Mouse (Mus musculus): ENCODE results near the gene Iqsec1.

GRCm38 (mm10) chr6:91000819-91001525 is 12.5 kb upstream of the Iqsec1 start:
- TF ChIP-seq CTCF (conservative IDR thresholded peaks at IDR 0.05; ENCODE audit: low read length) (no peak), NANOG (IDR thresholded peaks at IDR 0.05; ENCODE audit: borderline replicate concordance, low read length) (no peak), POU5F1 (IDR thresholded peaks at IDR 0.05; ENCODE audit: borderline replicate concordance, low read length) (no peak)
